In the genomic region with DNA sequence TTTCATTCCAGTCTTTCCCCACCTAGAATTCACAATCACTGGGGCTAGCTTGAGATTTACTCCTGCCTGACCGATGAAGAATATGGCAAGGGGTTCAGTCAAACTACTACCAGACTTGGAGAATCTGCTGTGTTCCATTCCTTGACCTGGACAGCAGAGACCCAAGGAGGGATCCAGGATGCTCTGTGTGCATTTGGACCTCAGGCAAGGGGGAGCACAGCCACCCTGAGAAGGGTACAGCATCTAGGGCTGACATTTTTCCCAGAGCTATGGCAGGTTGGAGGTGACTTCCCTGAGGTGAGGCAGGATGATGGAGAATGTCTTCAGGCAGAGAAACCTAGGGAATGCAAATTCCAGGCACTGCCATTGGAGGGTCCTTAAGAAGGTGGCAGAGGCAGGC, we compare ENCODE assay signal across 27 mouse cellular contexts.
DNase-seq lines count a peak whose midpoint lies in the region; ATAC-seq and TF ChIP-seq lines count a peak whose summit lies in the region.
"Had no signal": no experiment of that assay in that cellular context is flagged by ENCODE, and none has a peak within 500 bp of the region (broad histone marks: within the 10 kb centered on the region; RNA-seq: fewer than 3 reads in every experiment).

No protein-coding gene starts in this region.

- no peaks in the 10 kb centered on the region for H3K4me1 ChIP-seq in forebrain, embryonic 11.5 days (replicated peaks; ENCODE audit: control insufficient read depth, insufficient read depth, low read length)
- no peaks in the 10 kb centered on the region for H3K4me1 ChIP-seq in forebrain, embryonic 13.5 days
- peaks cover 9% of the 10 kb centered on the region for H3K4me1 ChIP-seq in heart, embryonic 10.5 days
- no peaks in the 10 kb centered on the region for H3K4me1 ChIP-seq in midbrain, embryonic 10.5 days
- no peaks in the 10 kb centered on the region for H3K4me1 ChIP-seq in midbrain, embryonic 15.5 days
- peaks cover 6% of the 10 kb centered on the region; the same call in 1 of the 2 replicates for H3K4me1 ChIP-seq in embryonic facial prominence, embryonic 10.5 days
- H3K4me1 ChIP-seq in stomach, postnatal 0 days (replicated peaks; ENCODE audit: control insufficient read depth, insufficient read depth): no peaks in the 10 kb centered on the region
- H3K4me1 ChIP-seq: forebrain, embryonic 10.5 days had no signal

- no peaks in the 10 kb centered on the region for H3K27me3 ChIP-seq in forebrain, embryonic 11.5 days (ENCODE audit: control insufficient read depth, insufficient read depth, low read length)
- H3K27me3 ChIP-seq in forebrain, embryonic 13.5 days: no peaks in the 10 kb centered on the region
- H3K27me3 ChIP-seq in heart, embryonic 10.5 days (ENCODE audit: insufficient read depth, poor library complexity, severe bottlenecking): no peaks in the 10 kb centered on the region
- H3K27me3 ChIP-seq in midbrain, embryonic 10.5 days (ENCODE audit: low read depth, poor library complexity, severe bottlenecking): no peaks in the 10 kb centered on the region
- H3K27me3 ChIP-seq in midbrain, embryonic 15.5 days (replicated peaks): no peaks in the 10 kb centered on the region
- H3K27me3 ChIP-seq in embryonic facial prominence, embryonic 10.5 days (replicated peaks; ENCODE audit: low read depth, poor library complexity, severe bottlenecking): no peaks in the 10 kb centered on the region
- no peaks in the 10 kb centered on the region for H3K27me3 ChIP-seq in stomach, postnatal 0 days (ENCODE audit: control insufficient read depth, insufficient read depth, low read length)
- H3K27me3 ChIP-seq: embryonic facial prominence, embryonic 13.5 days; embryonic facial prominence, embryonic 15.5 days had no signal

- 87% methylated on average over 1 of the region's 1 CpGs for WGBS in forebrain, embryonic 11.5 days
- 97% methylated on average over 1 of the region's 1 CpGs for WGBS in forebrain, embryonic 13.5 days
- 84% methylated on average over 1 of the region's 1 CpGs for WGBS in heart, embryonic 10.5 days
- 91% methylated on average over 1 of the region's 1 CpGs for WGBS in midbrain, embryonic 10.5 days
- 86% methylated on average over 1 of the region's 1 CpGs for WGBS in midbrain, embryonic 15.5 days
- 88% methylated on average over 1 of the region's 1 CpGs for WGBS in embryonic facial prominence, embryonic 10.5 days
- WGBS in stomach, postnatal 0 days: 95% methylated on average over 1 of the region's 1 CpGs

- H3K4me3 ChIP-seq in forebrain, embryonic 11.5 days (ENCODE audit: low read depth, low read length): no peak overlapping the region
- H3K4me3 ChIP-seq in forebrain, embryonic 13.5 days: no peak overlapping the region
- H3K4me3 ChIP-seq in heart, embryonic 10.5 days: no peak overlapping the region
- H3K4me3 ChIP-seq in midbrain, embryonic 10.5 days: no peak overlapping the region
- H3K4me3 ChIP-seq in midbrain, embryonic 15.5 days: no peak overlapping the region
- H3K4me3 ChIP-seq in embryonic facial prominence, embryonic 10.5 days: no peak overlapping the region
- H3K4me3 ChIP-seq in stomach, postnatal 0 days (ENCODE audit: low read depth, low read length): no peak overlapping the region
- H3K4me3 ChIP-seq: embryonic facial prominence, embryonic 13.5 days; embryonic facial prominence, embryonic 15.5 days; erythroblast, embryonic 14.5 days; forebrain, embryonic 10.5 days had no signal

- ATAC-seq in forebrain, embryonic 11.5 days (replicated peaks; ENCODE audit: low FRiP score): no peak
- no peak for ATAC-seq in forebrain, embryonic 13.5 days
- ATAC-seq in midbrain, embryonic 15.5 days (replicated peaks): no peak
- ATAC-seq in stomach, postnatal 0 days (ENCODE audit: low FRiP score, low TSS enrichment): no peak
- ATAC-seq: activated CD4-positive, CD25-positive, alpha-beta regulatory T cell, adult 4 months; CD4-positive, CD25-positive, alpha-beta regulatory T cell, adult 4 months; forebrain, embryonic 14.5 days; forebrain, embryonic 16.5 days; Patski had no signal

- peak; percentile 39 for DNase-seq in forebrain, embryonic 11.5 days (ENCODE audit: low spot score)
- DNase-seq in heart, embryonic 10.5 days (ENCODE audit: low spot score): peak; percentile 61
- DNase-seq in heart, adult 18-20 months: no peak
- peak; percentile 5 for DNase-seq in midbrain, embryonic 10.5 days (ENCODE audit: low spot score)
- peak; percentile 2 for DNase-seq in embryonic facial prominence, embryonic 10.5 days (ENCODE audit: low spot score)
- DNase-seq in stomach, postnatal 0 days (ENCODE audit: low spot score): no peak
- DNase-seq: adrenal gland, adult 8-10 months; adrenal gland, postnatal 14 days; adrenal gland, postnatal 36 days; B cell, adult 2 months; cerebellum, adult 11-12 months; cerebellum, adult 2 months; cerebellum, adult 9-10 months; cerebellum, postnatal 10 days; cerebellum, postnatal 25 days had no signal

- no peak for TF ChIP-seq EP300 in stomach, postnatal 0 days (optimal IDR thresholded peaks at IDR 0.05)

- H3K36me3 ChIP-seq in forebrain, embryonic 11.5 days (ENCODE audit: control insufficient read depth, insufficient read depth, low read length): no peaks in the 10 kb centered on the region
- no peaks in the 10 kb centered on the region for H3K36me3 ChIP-seq in forebrain, embryonic 13.5 days (ENCODE audit: poor library complexity, severe bottlenecking)
- H3K36me3 ChIP-seq in heart, embryonic 10.5 days: no peaks in the 10 kb centered on the region
- no peaks in the 10 kb centered on the region for H3K36me3 ChIP-seq in midbrain, embryonic 10.5 days
- no peaks in the 10 kb centered on the region for H3K36me3 ChIP-seq in midbrain, embryonic 15.5 days (replicated peaks)
- H3K36me3 ChIP-seq in embryonic facial prominence, embryonic 10.5 days (replicated peaks): no peaks in the 10 kb centered on the region
- no peaks in the 10 kb centered on the region for H3K36me3 ChIP-seq in stomach, postnatal 0 days (ENCODE audit: control insufficient read depth, insufficient read depth, low read length)
- H3K36me3 ChIP-seq: embryonic facial prominence, embryonic 13.5 days; embryonic facial prominence, embryonic 15.5 days; forebrain, embryonic 10.5 days; G1E had no signal

- no peak overlapping the region for H3K4me2 ChIP-seq in forebrain, embryonic 11.5 days (ENCODE audit: low read depth, low read length, severe bottlenecking)
- H3K4me2 ChIP-seq in forebrain, embryonic 13.5 days: no peak overlapping the region
- no peak overlapping the region for H3K4me2 ChIP-seq in midbrain, embryonic 15.5 days
- no peak overlapping the region for H3K4me2 ChIP-seq in stomach, postnatal 0 days (replicated peaks; ENCODE audit: low read depth)
- H3K4me2 ChIP-seq: embryonic facial prominence, embryonic 13.5 days; embryonic facial prominence, embryonic 15.5 days had no signal

- H3K9me3 ChIP-seq in forebrain, embryonic 11.5 days (ENCODE audit: control insufficient read depth, low read length): no peaks in the 10 kb centered on the region; the same call in 1 of the 2 replicates
- no peaks in the 10 kb centered on the region for H3K9me3 ChIP-seq in forebrain, embryonic 13.5 days (replicated peaks)
- no peaks in the 10 kb centered on the region; the same call in 1 of the 2 replicates for H3K9me3 ChIP-seq in heart, embryonic 10.5 days
- no peaks in the 10 kb centered on the region for H3K9me3 ChIP-seq in midbrain, embryonic 10.5 days (replicated peaks)
- no peaks in the 10 kb centered on the region for H3K9me3 ChIP-seq in midbrain, embryonic 15.5 days
- H3K9me3 ChIP-seq in embryonic facial prominence, embryonic 10.5 days: no peaks in the 10 kb centered on the region; the same call in 1 of the 2 replicates
- no peaks in the 10 kb centered on the region for H3K9me3 ChIP-seq in stomach, postnatal 0 days (ENCODE audit: control insufficient read depth, low read length)
- H3K9me3 ChIP-seq: embryonic facial prominence, embryonic 15.5 days had no signal

- TF ChIP-seq CTCF in stomach, postnatal 0 days (IDR thresholded peaks at IDR 0.05; ENCODE audit: low read depth): no peak

- no peak overlapping the region for H3K27ac ChIP-seq in forebrain, embryonic 11.5 days (ENCODE audit: low read depth, low read length)
- H3K27ac ChIP-seq in forebrain, embryonic 13.5 days: no peak overlapping the region
- H3K27ac ChIP-seq in heart, embryonic 10.5 days: no peak overlapping the region
- no peak overlapping the region for H3K27ac ChIP-seq in midbrain, embryonic 10.5 days (replicated peaks)
- no peak overlapping the region for H3K27ac ChIP-seq in midbrain, embryonic 15.5 days
- no peak overlapping the region for H3K27ac ChIP-seq in embryonic facial prominence, embryonic 10.5 days (replicated peaks)
- H3K27ac ChIP-seq in stomach, postnatal 0 days (replicated peaks): no peak overlapping the region
- H3K27ac ChIP-seq: embryonic facial prominence, embryonic 13.5 days; embryonic facial prominence, embryonic 15.5 days; forebrain, embryonic 10.5 days had no signal

- H3K9ac ChIP-seq in forebrain, embryonic 11.5 days (ENCODE audit: low read length): no peak overlapping the region
- no peak overlapping the region for H3K9ac ChIP-seq in forebrain, embryonic 13.5 days
- no peak overlapping the region for H3K9ac ChIP-seq in midbrain, embryonic 15.5 days
- H3K9ac ChIP-seq in stomach, postnatal 0 days (ENCODE audit: low read length): no peak overlapping the region
- H3K9ac ChIP-seq: embryonic facial prominence, embryonic 13.5 days; embryonic facial prominence, embryonic 15.5 days had no signal

Comparison
In these comparisons a context has a peak if more than half of its experiments do, and no peak if none do; other contexts are left out.
1. DNase-seq: peak in forebrain, embryonic 11.5 days (single experiment), heart, embryonic 10.5 days (single experiment), midbrain, embryonic 10.5 days (single experiment) and embryonic facial prominence, embryonic 10.5 days (single experiment); none in heart, adult 18-20 months (0 of 2) and stomach, postnatal 0 days (single experiment).